Comparison of ENCODE assay signal across 25 mouse cellular contexts in genomic region chr16:71640361-71640760, GRCm38 (mm10).
DNase-seq lines count a peak whose midpoint lies in the region; ATAC-seq and TF ChIP-seq lines count a peak whose summit lies in the region.
"Had no signal": no experiment of that assay in that cellular context is flagged by ENCODE, and none has a peak within 500 bp of the region (broad histone marks: within the 10 kb centered on the region; RNA-seq: fewer than 3 reads in every experiment).

No protein-coding gene starts in this region.

- no peak for TF ChIP-seq POLR2A in myocyte (IDR thresholded peaks at IDR 0.05; ENCODE audit: insufficient read length, low read depth)

- H3ac ChIP-seq in C2C12 (ENCODE audit: control insufficient read depth, insufficient read length, low read depth) (no peak overlapping the region), myocyte (ENCODE audit: control insufficient read depth, insufficient read length) (no peak overlapping the region)

- peak; percentile 71 for DNase-seq in 3T3-L1 (ENCODE audit: low read depth, low spot score)
- peak; percentile 5 for DNase-seq in 416B (ENCODE audit: low read depth)
- no peak for DNase-seq in layer of hippocampus, postnatal 25 days (ENCODE audit: extremely low spot score in 1 of 2, low spot score in 1 of 2)
- DNase-seq in lung, postnatal 25 days (ENCODE audit: low spot score), result no peak
- no peak for DNase-seq in thymus, postnatal 14 days
- DNase-seq: adrenal gland, adult 2 months; adrenal gland, adult 8-10 months; adrenal gland, postnatal 10 days; adrenal gland, postnatal 14 days; adrenal gland, postnatal 25 days; adrenal gland, postnatal 36 days; B cell, adult 2 months; cerebellum, adult 11 months; cerebellum, adult 11-12 months; cerebellum, adult 18-20 months; cerebellum, adult 2 months; cerebellum, adult 8-10 months had no signal

- ATAC-seq in erythroid progenitor cell, adult 5-6 weeks (replicated peaks; ENCODE audit: low FRiP score, poor library complexity, severe bottlenecking), result no peak
- ATAC-seq: activated CD4-positive, CD25-positive, alpha-beta regulatory T cell, adult 4 months; CD4-positive, CD25-positive, alpha-beta regulatory T cell, adult 4 months; Patski had no signal

- H3K79me2 ChIP-seq in C2C12 (ENCODE audit: control insufficient read depth, insufficient read depth) (no peaks in the 10 kb centered on the region), myocyte (ENCODE audit: control insufficient read depth, insufficient read depth) (no peaks in the 10 kb centered on the region)

- H3K4me2 ChIP-seq in myocyte (ENCODE audit: low read depth), result no peak overlapping the region

- TF ChIP-seq CTCF in C2C12 (IDR thresholded peaks at IDR 0.05; ENCODE audit: control insufficient read depth, insufficient read depth, insufficient read length), result no peak

- H3K4me3 ChIP-seq in C2C12 (ENCODE audit: insufficient read depth, poor library complexity, severe bottlenecking) (no peak overlapping the region), myocyte (no peak overlapping the region)

- H3K79me3 ChIP-seq in C2C12 (ENCODE audit: low read depth), result no peaks in the 10 kb centered on the region

- no peaks in the 10 kb centered on the region for H3K36me3 ChIP-seq in C2C12 (ENCODE audit: control insufficient read depth, insufficient read depth)
- no peaks in the 10 kb centered on the region for H3K36me3 ChIP-seq in myocyte (ENCODE audit: control insufficient read depth, insufficient read depth)
- H3K36me3 ChIP-seq: G1E had no signal

- H3K27me3 ChIP-seq in C2C12 (ENCODE audit: control insufficient read depth, insufficient read depth, insufficient read length) (no peaks in the 10 kb centered on the region), myocyte (ENCODE audit: control insufficient read depth, insufficient read depth, insufficient read length) (no peaks in the 10 kb centered on the region)
- H3K27me3 ChIP-seq: CH12.LX, Patski had no signal

TF ChIP-seq in C2C12, 6 proteins besides CTCF, POLR2A, EP300 and RAD21:
- TF ChIP-seq MYOG (IDR thresholded peaks at IDR 0.05; ENCODE audit: control insufficient read depth, extremely low read depth, insufficient read length) (no peak), FOSL1 (IDR thresholded peaks at IDR 0.05; ENCODE audit: insufficient read depth, low read length, poor library complexity, severe bottlenecking) (peak; percentile 54), CEBPB (IDR thresholded peaks at IDR 0.05; ENCODE audit: low read depth) (peak; percentile 83), MAX (IDR thresholded peaks at IDR 0.05) (no peak), USF1 (IDR thresholded peaks at IDR 0.05; ENCODE audit: low read depth) (no peak), MYOD1 (IDR thresholded peaks at IDR 0.05; ENCODE audit: control insufficient read depth, insufficient read length, low read depth) (no peak)

TF ChIP-seq in myocyte, 11 proteins besides CTCF, POLR2A, EP300 and RAD21:
- TF ChIP-seq TCF3 (IDR thresholded peaks at IDR 0.05; ENCODE audit: insufficient read length, low read depth) (no peak), MYOG (IDR thresholded peaks at IDR 0.05; ENCODE audit: control insufficient read depth in 1 of 3, insufficient read depth in 1 of 3, insufficient read length in 2 of 3, low read depth in 2 of 3) (no peak), CEBPB (IDR thresholded peaks at IDR 0.05; ENCODE audit: insufficient read depth, poor library complexity, severe bottlenecking) (0 out of 2 replicates have a peak, but pooled peaks have one; percentile 17)
TF ChIP-seq in myocyte: peak in this region for 1.

Comparison
In these comparisons a context has a peak if more than half of its experiments do, and no peak if none do; other contexts are left out.
1. DNase-seq: peak in 3T3-L1 (single experiment) and 416B (single experiment); none in layer of hippocampus, postnatal 25 days (0 of 2), lung, postnatal 25 days (single experiment) and thymus, postnatal 14 days (single experiment).